Mouse (Mus musculus) stomach, postnatal 0 days (tissue): ENCODE data around the gene Olfr1163.
"Not testable (repeated sequence)": the region's sequence is repeated elsewhere in the genome, so short reads cannot be mapped to it uniquely, and the experiment has no call there.

ENCODE experiments used
- CTCF ChIP-seq: IDR thresholded peaks from 2 replicates; pipeline ENCODE4 v1.5.1; 2016; ENCODE audit warnings: antibody characterized with exemption, low read depth, mild to moderate bottlenecking, moderate library complexity
- EP300 ChIP-seq: optimal IDR thresholded peaks from 2 replicates; pipeline ENCODE3; 2016; ENCODE audit warnings: antibody characterized with exemption

- not testable (repeated sequence) for TF ChIP-seq CTCF, EP300
Measured at GRCm38 (mm10) chr2:88022474-88022873, 49.2 kb downstream of the Olfr1163 start, which contains the start of gene Olfr1161.
